Mouse (Mus musculus) lung, embryonic 16.5 days (tissue): ENCODE results near the gene Pdcd4. TPM values are rescaled to one million over a fixed set of nuclear protein-coding genes. Genes with fewer than 3 reads are reported as not detected.

ENCODE experiments used
- ATAC-seq: fragments of 200-750 bp; cut with Nextera tagmentation; 2 replicates; pipeline ENCODE4 v1.8.0; 2017; ENCODE audit warnings: low read depth, mild to moderate bottlenecking, moderate library complexity
- H3K27ac ChIP-seq: fragments of 300-500 bp; sonication (generic); 2 replicates; pipeline ENCODE4 v1.5.1; 2014; ENCODE audit warnings: mild to moderate bottlenecking, control low read depth, low read length
- H3K27me3 ChIP-seq: fragments of 300-500 bp; sonication (generic); 2 replicates; pipeline ENCODE4 v1.6.1; 2014; ENCODE audit warnings: low read depth, low read length, mixed read lengths; ENCODE audit not compliant: control insufficient read depth, insufficient read depth
- H3K36me3 ChIP-seq: fragments of 300-500 bp; sonication (generic); 2 replicates; pipeline ENCODE4 v1.6.1; 2014; ENCODE audit warnings: low read length; ENCODE audit not compliant: control insufficient read depth, insufficient read depth
- H3K4me1 ChIP-seq: fragments of 300-500 bp; sonication (generic); replicated peaks from 2 replicates; pipeline ENCODE4 v1.6.1; 2014; ENCODE audit warnings: low read length, mixed read lengths; ENCODE audit not compliant: control insufficient read depth, insufficient read depth
- H3K4me2 ChIP-seq: fragments of 300-500 bp; sonication (generic); 2 replicates; pipeline ENCODE4 v1.6.1; 2014; ENCODE audit warnings: low read depth, low read length, control low read depth
- H3K4me3 ChIP-seq: fragments of 300-500 bp; sonication (generic); 2 replicates; pipeline ENCODE4 v1.5.1; 2014; ENCODE audit warnings: mild to moderate bottlenecking, low read length, control low read depth
- H3K9ac ChIP-seq: fragments of 300-500 bp; sonication (generic); 2 replicates; pipeline ENCODE4 v1.6.1; 2014; ENCODE audit warnings: low read length, control low read depth
- H3K9me3 ChIP-seq: fragments of 300-500 bp; sonication (generic); 2 replicates; pipeline ENCODE4 v1.6.1; 2016; ENCODE audit warnings: low read length; ENCODE audit not compliant: control insufficient read depth
- WGBS: fragments of 180-500 bp; shearing (Covaris S2); extraction: QIAGEN DNeasy Blood & Tissue Kit; methylation state at CpG from one replicate; pipeline ENCODE4 v1.1.7; 2014; 5-methylcytosine and 5-hydroxymethylcytosine counted together
- polyA plus RNA-seq: library from polyadenylated mRNA; unstranded; fragments of >200 nt; fragmentation: Nextera tagmentation; extraction: Ambion mirVana; gene quantifications from 2 replicates; pipeline ENCODE4 v1.2.1, GENCODE M21; 2015

The Pdcd4 gene
- polyA plus RNA-seq: 99.3 and 112 TPM in 2 replicates

- WGBS: 17% methylated on average over 3 of the region's 3 CpGs
- peak; percentile 85 for ATAC-seq
- H3K27me3 ChIP-seq: no peaks in the 10 kb centered on the region
- no peaks in the 10 kb centered on the region for H3K9me3 ChIP-seq
- no peaks in the 10 kb centered on the region for H3K36me3 ChIP-seq
- peaks cover 32% of the 10 kb centered on the region for H3K4me1 ChIP-seq
- peak within 1 kb of the TSS; percentile 76 for H3K27ac ChIP-seq
- no peak within 1 kb of the TSS for H3K4me2 ChIP-seq
- peak within 1 kb of the TSS; percentile 19 for H3K9ac ChIP-seq
- H3K4me3 ChIP-seq: no peak within 1 kb of the TSS
Observed at GRCm38 (mm10) chr19:53892061-53892460, at the start of gene Pdcd4. Gene Pdcd4 (plus strand): TSS chr19:53892231.

- H3K4me1 ChIP-seq: no peaks in the 10 kb centered on the region
- ATAC-seq: peak; percentile 53; the same call in 1 of the 2 replicates
- H3K9ac ChIP-seq: no peak overlapping the region
- no peaks in the 10 kb centered on the region for H3K9me3 ChIP-seq
- H3K4me3 ChIP-seq: no peak overlapping the region
- no peaks in the 10 kb centered on the region for H3K36me3 ChIP-seq
- WGBS: 63% methylated on average over 8 of the region's 8 CpGs
- no peaks in the 10 kb centered on the region for H3K27me3 ChIP-seq
- H3K4me2 ChIP-seq: no peak overlapping the region
- no peak overlapping the region for H3K27ac ChIP-seq
Observed at GRCm38 (mm10) chr19:53843972-53844371, 48.1 kb upstream of the Pdcd4 start.

- WGBS: 64% methylated on average over 10 of the region's 10 CpGs
- Histone ChIP-seq H3K4me3 (no peak overlapping the region), H3K36me3 (no peaks in the 10 kb centered on the region), H3K27ac (no peak overlapping the region), H3K4me2 (no peak overlapping the region), H3K4me1 (peaks cover 29% of the 10 kb centered on the region), H3K9me3 (no peaks in the 10 kb centered on the region), H3K27me3 (no peaks in the 10 kb centered on the region), H3K9ac (no peak overlapping the region)
- ATAC-seq: no peak
Observed at GRCm38 (mm10) chr19:53848272-53848995, 43.6 kb upstream of the Pdcd4 start.

GRCm38 (mm10) chr19:53850166-53850922 lies 41.7 kb upstream of the Pdcd4 start:
- no peaks in the 10 kb centered on the region for H3K9me3 ChIP-seq
- no peaks in the 10 kb centered on the region for H3K36me3 ChIP-seq
- ATAC-seq: peak; percentile 81
- H3K4me1 ChIP-seq: peaks cover 29% of the 10 kb centered on the region
- 25% methylated on average over 18 of the region's 18 CpGs for WGBS
- H3K27me3 ChIP-seq: no peaks in the 10 kb centered on the region
- peak overlapping the region; percentile 28 for H3K4me2 ChIP-seq
- H3K4me3 ChIP-seq: no peak overlapping the region
- peak overlapping the region; percentile 13 for H3K9ac ChIP-seq
- H3K27ac ChIP-seq: peak overlapping the region; percentile 89

- 82% methylated on average over 13 of the region's 13 CpGs for whole genome bisulfite sequencing
- H3K36me3 ChIP-seq: no peaks in the 10 kb centered on the region
- H3K4me3 ChIP-seq: no peak overlapping the region
Observed at GRCm38 (mm10) chr19:53851352-53851751, 40.7 kb upstream of the Pdcd4 start.

GRCm38 (mm10) chr19:53851826-53852698 lies 40.0 kb upstream of the Pdcd4 start:
- no peak overlapping the region for H3K4me3 ChIP-seq
- H3K9me3 ChIP-seq: no peaks in the 10 kb centered on the region
- ATAC-seq: no peak
- no peak overlapping the region for H3K9ac ChIP-seq
- no peaks in the 10 kb centered on the region for H3K36me3 ChIP-seq
- H3K27me3 ChIP-seq: no peaks in the 10 kb centered on the region
- 77% methylated on average over 14 of the region's 14 CpGs for WGBS
- H3K4me1 ChIP-seq: peaks cover 29% of the 10 kb centered on the region
- peak overlapping the region; percentile 82 for H3K27ac ChIP-seq
- no peak overlapping the region for H3K4me2 ChIP-seq

More at GRCm38 (mm10) chr19:53851352-53851751, 40.7 kb upstream of the Pdcd4 start:
- no peaks in the 10 kb centered on the region for H3K27me3 ChIP-seq
- no peak overlapping the region for H3K27ac ChIP-seq
- no peak overlapping the region for H3K9ac ChIP-seq
- no peak overlapping the region for H3K4me2 ChIP-seq
- H3K9me3 ChIP-seq: no peaks in the 10 kb centered on the region
- no peak for ATAC-seq
- peaks cover 29% of the 10 kb centered on the region for H3K4me1 ChIP-seq

GRCm38 (mm10) chr19:53852699-53853451 lies 39.2 kb upstream of the Pdcd4 start:
- Histone ChIP-seq H3K9me3 (no peaks in the 10 kb centered on the region), H3K27ac (peak overlapping the region; percentile 82), H3K36me3 (no peaks in the 10 kb centered on the region), H3K4me1 (peaks cover 29% of the 10 kb centered on the region), H3K9ac (no peak overlapping the region), H3K4me3 (no peak overlapping the region), H3K4me2 (peak overlapping the region; percentile 7; the same call in 1 of the 2 replicates), H3K27me3 (no peaks in the 10 kb centered on the region)
- 33% methylated on average over 15 of the region's 15 CpGs for WGBS
- ATAC-seq: peak; percentile 48

GRCm38 (mm10) chr19:53854978-53855377 lies 37.1 kb upstream of the Pdcd4 start:
- no peaks in the 10 kb centered on the region for H3K36me3 ChIP-seq
- H3K4me2 ChIP-seq: no peak overlapping the region
- H3K27ac ChIP-seq: no peak overlapping the region
- H3K27me3 ChIP-seq: no peaks in the 10 kb centered on the region
- H3K4me1 ChIP-seq: peaks cover 36% of the 10 kb centered on the region
- H3K9me3 ChIP-seq: no peaks in the 10 kb centered on the region
- ATAC-seq: no peak
- H3K4me3 ChIP-seq: no peak overlapping the region
- WGBS: 41% methylated on average over 4 of the region's 4 CpGs
- no peak overlapping the region for H3K9ac ChIP-seq
